Comparison of ENCODE assay signal across 7 mouse cellular contexts in the genomic region with DNA sequence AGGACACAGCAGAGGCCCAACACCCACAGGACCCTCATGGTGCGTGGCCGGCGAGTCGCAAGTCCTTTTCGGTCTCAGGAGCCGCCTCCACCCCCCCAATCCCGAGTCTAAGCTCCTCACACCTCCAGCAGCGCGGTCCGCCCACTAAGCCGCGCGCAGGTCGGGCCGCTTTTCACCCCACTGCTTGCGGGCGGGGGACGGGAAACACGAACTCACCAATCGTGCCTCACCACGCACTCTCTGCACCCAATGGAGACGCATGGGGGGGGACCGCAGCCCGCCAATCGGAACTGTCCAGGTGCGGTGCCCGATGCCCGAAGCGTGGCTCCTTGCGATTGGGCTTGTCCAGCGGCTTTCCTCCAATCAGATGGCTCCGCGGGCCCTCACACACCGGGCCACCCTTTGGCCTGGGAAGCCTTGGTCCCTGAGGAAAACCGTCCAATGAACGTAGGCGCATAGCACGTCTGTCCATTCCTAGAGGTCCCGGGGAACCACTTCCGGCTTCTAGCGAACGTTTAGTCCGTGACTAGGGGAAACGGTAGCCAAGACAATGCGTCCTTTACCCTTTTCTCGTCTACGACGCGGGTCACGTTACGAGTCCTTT. TPM values are rescaled to one million over a fixed set of nuclear protein-coding genes. Genes with fewer than 3 reads are reported as not detected.
DNase-seq lines count a peak whose midpoint lies in the region; ATAC-seq and TF ChIP-seq lines count a peak whose summit lies in the region.

A gene (minus strand): TSS at position 192 of the 604 bp plus-strand sequence.
A gene (plus strand): TSS at position 494 of the 604 bp plus-strand sequence.

- peak; percentile 99 for DNase-seq in adrenal gland, postnatal 10 days
- DNase-seq in embryonic facial prominence, embryonic 10.5 days (ENCODE audit: low spot score) = peak; percentile 100
- DNase-seq in gonadal fat pad, adult 2 months (ENCODE audit: low read depth) = peak; percentile 98
- DNase-seq in left cerebral cortex, postnatal 4 days = peak; percentile 99

- no peak for TF ChIP-seq CTCF in intestine, postnatal 0 days (IDR thresholded peaks at IDR 0.05; ENCODE audit: low read depth)
- no peak for TF ChIP-seq CTCF in small intestine, adult 2 months (IDR thresholded peaks at IDR 0.05; ENCODE audit: extremely low read depth, insufficient read length, insufficient replicate concordance, low read depth, low read length)

- H3K4me1 ChIP-seq in embryonic facial prominence, embryonic 10.5 days = peaks cover 43% of the 10 kb centered on the region
- H3K4me1 ChIP-seq in intestine, postnatal 0 days (replicated peaks; ENCODE audit: control insufficient read depth, insufficient read depth, low read length) = peaks cover 12% of the 10 kb centered on the region; the same call in 1 of the 2 replicates
- peaks cover 41% of the 10 kb centered on the region for H3K4me1 ChIP-seq in midbrain, embryonic 12.5 days
- H3K4me1 ChIP-seq in small intestine, adult 2 months (ENCODE audit: control insufficient read depth, insufficient read depth, insufficient read length, low read length) = peaks cover 9% of the 10 kb centered on the region; the same call in 1 of the 2 replicates

- H3K9ac ChIP-seq in intestine, postnatal 0 days (ENCODE audit: low read depth, low read length) = peak within 1 kb of the TSS; percentile 85
- peak within 1 kb of the TSS; percentile 94 for H3K9ac ChIP-seq in midbrain, embryonic 12.5 days (replicated peaks)

- peak; percentile 97 for TF ChIP-seq POLR2A in small intestine, adult 2 months (IDR thresholded peaks at IDR 0.05; ENCODE audit: low read depth, low read length)

- peak within 1 kb of the TSS; percentile 94 for H3K27ac ChIP-seq in embryonic facial prominence, embryonic 10.5 days (replicated peaks)
- peak within 1 kb of the TSS; percentile 93 for H3K27ac ChIP-seq in intestine, postnatal 0 days (ENCODE audit: low read depth, low read length)
- H3K27ac ChIP-seq in midbrain, embryonic 12.5 days (replicated peaks) = peak within 1 kb of the TSS; percentile 93
- peak within 1 kb of the TSS; percentile 97 for H3K27ac ChIP-seq in small intestine, adult 2 months (ENCODE audit: insufficient read depth, low read depth, low read length)

- no peaks in the 10 kb centered on the region for H3K27me3 ChIP-seq in embryonic facial prominence, embryonic 10.5 days (replicated peaks; ENCODE audit: low read depth, poor library complexity, severe bottlenecking)
- no peaks in the 10 kb centered on the region for H3K27me3 ChIP-seq in intestine, postnatal 0 days (replicated peaks; ENCODE audit: control insufficient read depth, insufficient read depth, low read length)
- no peaks in the 10 kb centered on the region for H3K27me3 ChIP-seq in midbrain, embryonic 12.5 days
- H3K27me3 ChIP-seq in small intestine, adult 2 months (ENCODE audit: control insufficient read depth, insufficient read depth, low read length) = no peaks in the 10 kb centered on the region

- peak within 1 kb of the TSS; percentile 76 for H3K4me3 ChIP-seq in embryonic facial prominence, embryonic 10.5 days
- H3K4me3 ChIP-seq in intestine, postnatal 0 days (ENCODE audit: low read depth, low read length) = peak within 1 kb of the TSS; percentile 82
- H3K4me3 ChIP-seq in midbrain, embryonic 12.5 days = peak within 1 kb of the TSS; percentile 73
- H3K4me3 ChIP-seq in small intestine, adult 2 months (ENCODE audit: low read depth, low read length) = peak within 1 kb of the TSS; percentile 90

- no peaks in the 10 kb centered on the region for H3K9me3 ChIP-seq in embryonic facial prominence, embryonic 10.5 days
- H3K9me3 ChIP-seq in intestine, postnatal 0 days (ENCODE audit: control insufficient read depth) = no peaks in the 10 kb centered on the region
- no peaks in the 10 kb centered on the region for H3K9me3 ChIP-seq in midbrain, embryonic 12.5 days

- peak within 1 kb of the TSS; percentile 84 for H3K4me2 ChIP-seq in intestine, postnatal 0 days (replicated peaks; ENCODE audit: low read depth)
- H3K4me2 ChIP-seq in midbrain, embryonic 12.5 days (replicated peaks) = peak within 1 kb of the TSS; percentile 67

- under 1% methylated on average over 51 of the region's 51 CpGs for WGBS in embryonic facial prominence, embryonic 10.5 days
- WGBS in intestine, postnatal 0 days = under 1% methylated on average over 51 of the region's 51 CpGs
- under 1% methylated on average over 51 of the region's 51 CpGs for WGBS in midbrain, embryonic 12.5 days
- under 1% methylated on average over 51 of the region's 51 CpGs for WGBS in small intestine, adult 2 months

- peaks cover 38% of the 10 kb centered on the region for H3K36me3 ChIP-seq in embryonic facial prominence, embryonic 10.5 days (replicated peaks)
- peaks cover 23% of the 10 kb centered on the region for H3K36me3 ChIP-seq in intestine, postnatal 0 days (ENCODE audit: control insufficient read depth, insufficient read depth)
- peaks cover 33% of the 10 kb centered on the region for H3K36me3 ChIP-seq in midbrain, embryonic 12.5 days
- H3K36me3 ChIP-seq in small intestine, adult 2 months (ENCODE audit: control insufficient read depth, insufficient read depth, low read length) = peaks cover 25% of the 10 kb centered on the region

- intact Hi-C loops in left cerebral cortex, postnatal 4 days (cut with DNase I) = no loop called here

- ATAC-seq in intestine, postnatal 0 days = peak; percentile 98
- ATAC-seq in midbrain, embryonic 12.5 days (ENCODE audit: low FRiP score, low read depth) = peak; percentile 98

RNA-seq across cellular contexts. Expression of the first gene that starts in this region (rescaled TPM):
- 100 to 1,000 TPM; 394 to 499 TPM for total RNA-seq in adrenal gland, postnatal 10 days (2021)
- polyA plus RNA-seq in embryonic facial prominence, embryonic 10.5 days (2016; fragmentation: Nextera tagmentation; extraction: Ambion mirVana) = 594 and 621 TPM in 2 replicates
- 119 and 246 TPM in 2 replicates for polyA plus RNA-seq in gonadal fat pad, adult 2 months (2012; rRNA removed)
- 296 and 334 TPM in 2 replicates for polyA plus RNA-seq in intestine, postnatal 0 days (2015; fragmentation: Nextera tagmentation; extraction: Ambion mirVana)
- total RNA-seq in left cerebral cortex, postnatal 4 days (2021) = 100 to 1,000 TPM; 263 to 270 TPM
- polyA plus RNA-seq in midbrain, embryonic 12.5 days (2016; fragmentation: Nextera tagmentation; extraction: Ambion mirVana) = 452 and 458 TPM in 2 replicates
- 9.1 and 15.1 TPM in 2 replicates for polyA plus RNA-seq in small intestine, adult 2 months (2012; rRNA removed)

RNA-seq across cellular contexts. Expression of the second gene that starts in this region (rescaled TPM):
- total RNA-seq in adrenal gland, postnatal 10 days (2021) = 1 to 10 TPM; 2.2 to 2.5 TPM
- polyA plus RNA-seq in embryonic facial prominence, embryonic 10.5 days (2016; fragmentation: Nextera tagmentation; extraction: Ambion mirVana) = 2.2 and 2.9 TPM in 2 replicates
- polyA plus RNA-seq in gonadal fat pad, adult 2 months (2012; rRNA removed) = 2.0 and 2.1 TPM in 2 replicates
- 0.59 TPM in 2 replicates for polyA plus RNA-seq in intestine, postnatal 0 days (2015; fragmentation: Nextera tagmentation; extraction: Ambion mirVana)
- total RNA-seq in left cerebral cortex, postnatal 4 days (2021) = 1 to 10 TPM; 1.9 to 2.3 TPM
- 3.0 and 3.5 TPM in 2 replicates for polyA plus RNA-seq in midbrain, embryonic 12.5 days (2016; fragmentation: Nextera tagmentation; extraction: Ambion mirVana)
- polyA plus RNA-seq in small intestine, adult 2 months (2012; rRNA removed) = 0.32 and 0.47 TPM in 2 replicates

Comparison
In these comparisons a context has a peak if more than half of its experiments do, and no peak if none do; other contexts are left out.
1. Peak in every context shown above with its lines: DNase-seq, ATAC-seq, H3K4me3 ChIP-seq and H3K27ac ChIP-seq.